Mouse (Mus musculus) spleen, adult 2 months (tissue): ENCODE measurements around the gene Casp8. TPM values are rescaled to one million over a fixed set of nuclear protein-coding genes. Genes with fewer than 3 reads are reported as not detected.

ENCODE experiments used
- DNase-seq, 2 experiments: peaks; one replicate each; pipeline versions ENCODE4 v3.0.0 to v3.0.0-alpha.2; 2012 to 2021; ENCODE audit warnings: low spot score in 2 of 2, low read depth in 1 of 2
- H3K27ac ChIP-seq: fragments of 200-500 bp; 2 replicates; pipeline ENCODE4 v1.5.1; 2012; ENCODE audit warnings: low read length, inconsistent platforms; ENCODE audit not compliant: insufficient read depth
- H3K27me3 ChIP-seq: fragments of 200-500 bp; 2 replicates; pipeline ENCODE4 v1.6.1; 2012; ENCODE audit warnings: mild to moderate bottlenecking, moderate library complexity, low read length, inconsistent platforms; ENCODE audit not compliant: control insufficient read depth, insufficient read depth
- H3K36me3 ChIP-seq: fragments of 200-500 bp; 2 replicates; pipeline ENCODE4 v1.6.1; 2012; ENCODE audit warnings: mild to moderate bottlenecking, low read length, inconsistent platforms; ENCODE audit not compliant: control insufficient read depth, insufficient read depth
- H3K4me1 ChIP-seq: fragments of 200-500 bp; 2 replicates; pipeline ENCODE4 v1.6.1; 2011; ENCODE audit warnings: inconsistent platforms; ENCODE audit not compliant: control insufficient read depth, insufficient read depth, insufficient read length
- H3K4me3 ChIP-seq: fragments of 200-500 bp; 2 replicates; pipeline ENCODE4 v1.5.1; 2011; ENCODE audit warnings: mild to moderate bottlenecking, inconsistent platforms; ENCODE audit not compliant: insufficient read depth, insufficient read length; ENCODE audit errors: extremely low read depth
- CTCF ChIP-seq: fragments of 200-500 bp; IDR thresholded peaks from 2 replicates; pipeline ENCODE4 v1.5.1; 2011; ENCODE audit warnings: mild to moderate bottlenecking, inconsistent platforms; ENCODE audit not compliant: insufficient read depth, insufficient read length, insufficient replicate concordance; ENCODE audit errors: extremely low read depth
- POLR2A ChIP-seq: fragments of 200-500 bp; IDR thresholded peaks from 2 replicates; pipeline ENCODE4 v1.6.1; 2011; ENCODE audit warnings: low read depth, low read length, inconsistent platforms
- WGBS: fragments of 180-500 bp; shearing (Covaris S2); methylation state at CpG from one replicate; pipeline ENCODE4 v1.1.7; 2018; 5-methylcytosine and 5-hydroxymethylcytosine counted together
- polyA plus RNA-seq: library from polyadenylated mRNA; depleted of rRNA; stranded (reverse); fragments of >200 nt; gene quantifications from 2 replicates; pipeline ENCODE4 v1.2.3, GENCODE M21; 2012

Gene Casp8
- polyA plus RNA-seq, 1 experiment, result 6.3 TPM

DNA sequence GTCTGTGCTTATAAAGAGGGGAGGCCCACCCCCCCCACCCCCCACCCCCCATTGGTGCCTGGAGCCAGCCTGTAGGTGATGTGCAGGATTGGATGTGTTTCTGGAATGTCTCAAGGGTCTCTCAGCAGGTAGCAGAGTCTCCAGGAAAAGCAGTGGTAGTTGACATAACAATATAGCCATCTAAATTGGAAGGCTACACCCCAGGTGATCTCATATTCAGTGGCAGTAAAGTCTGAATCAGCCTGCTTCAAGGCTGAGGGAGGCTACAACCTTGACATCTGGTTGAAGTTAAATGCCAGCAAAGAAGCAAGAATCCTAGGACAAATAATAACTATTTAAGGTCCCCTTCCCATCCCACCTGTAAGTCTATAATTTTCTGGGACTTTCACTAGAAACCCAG is 26.0 kb upstream of the Casp8 start:
- Histone ChIP-seq H3K27me3 (no peaks in the 10 kb centered on the region), H3K4me1 (peaks cover 10% of the 10 kb centered on the region), H3K4me3 (no peak overlapping the region), H3K36me3 (no peaks in the 10 kb centered on the region), H3K27ac (no peak overlapping the region)
- no peak for TF ChIP-seq CTCF
- TF ChIP-seq POLR2A, result no peak
- DNase-seq, result no peak

DNA sequence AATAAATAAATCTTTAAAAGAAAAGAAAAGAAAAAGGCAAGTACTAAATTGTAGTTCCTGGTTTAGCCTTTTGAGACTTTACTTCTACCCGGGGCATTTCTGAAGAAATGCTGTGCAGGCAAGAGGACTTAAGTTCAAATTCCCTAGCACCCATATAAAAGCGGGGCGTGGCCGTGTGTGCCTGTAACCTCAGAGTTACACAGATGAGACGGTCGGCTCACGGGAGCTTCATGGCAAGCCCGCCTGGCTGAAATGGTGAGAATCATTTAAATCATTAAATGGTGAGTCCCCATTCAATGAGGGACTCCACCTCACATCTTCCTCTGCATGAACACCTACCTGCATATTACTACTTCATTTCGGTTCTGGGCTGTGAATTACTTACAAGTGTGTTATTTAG is 25.5 kb upstream of the Casp8 start:
- 50% methylated on average over 9 of the region's 9 CpGs for whole genome bisulfite sequencing
- no peaks in the 10 kb centered on the region for H3K27me3 ChIP-seq
- TF ChIP-seq POLR2A, result no peak
- TF ChIP-seq CTCF, result no peak
- H3K4me1 ChIP-seq, result peaks cover 14% of the 10 kb centered on the region
- DNase-seq, result no peak
- no peak overlapping the region for H3K27ac ChIP-seq
- H3K4me3 ChIP-seq, result no peak overlapping the region
- no peaks in the 10 kb centered on the region for H3K36me3 ChIP-seq

DNA sequence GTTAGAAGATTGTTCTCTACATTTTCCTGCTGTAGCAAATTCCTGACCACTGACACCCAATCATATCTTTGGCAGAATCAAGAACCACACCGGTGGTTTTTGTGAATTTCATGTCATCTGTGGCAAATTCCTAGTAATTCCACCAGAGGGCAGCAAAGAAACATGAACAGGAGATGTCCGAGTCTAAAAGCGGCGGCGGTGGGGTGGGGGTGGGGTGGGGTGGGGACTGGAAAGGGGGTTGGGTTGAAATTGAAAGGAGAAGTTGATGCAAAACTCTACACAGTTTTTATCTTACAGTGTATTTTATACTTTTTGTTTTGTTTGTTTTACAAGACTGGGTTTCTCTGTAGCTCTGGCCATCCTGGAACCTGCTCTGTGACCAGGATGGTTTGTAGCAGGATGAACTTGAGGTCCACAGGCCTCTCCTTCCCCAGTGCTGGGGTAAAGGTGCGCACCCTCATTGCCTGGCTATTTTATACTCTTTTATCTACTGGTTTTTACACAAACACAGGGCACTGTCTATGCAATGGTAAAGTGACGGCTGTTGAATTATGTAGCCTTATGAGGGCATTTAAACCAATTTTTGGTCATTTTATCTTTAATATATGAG is 25.0 kb upstream of the Casp8 start:
- H3K4me1 ChIP-seq, result peaks cover 16% of the 10 kb centered on the region

DNA sequence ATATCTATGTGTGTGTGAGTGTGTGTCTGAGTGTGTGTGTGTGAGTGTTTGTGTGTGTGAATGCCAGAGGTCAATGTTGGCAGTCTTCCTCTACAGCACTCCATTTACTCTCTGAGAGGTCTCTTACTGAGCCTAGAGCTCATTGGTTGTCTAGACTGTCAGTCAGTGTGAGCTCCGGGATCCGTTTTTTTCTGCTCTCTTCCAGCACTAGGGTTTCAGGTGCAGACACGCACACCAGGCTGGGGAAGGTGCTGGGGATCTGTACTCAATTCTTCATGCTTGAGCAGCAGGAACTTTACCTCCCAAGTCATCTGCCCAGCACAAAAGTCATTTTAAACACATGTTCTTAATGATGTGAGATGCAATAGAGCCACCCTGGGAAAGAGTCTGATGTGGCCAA is 23.1 kb upstream of the Casp8 start:
- no peak for TF ChIP-seq CTCF
- no peak for TF ChIP-seq POLR2A
- Histone ChIP-seq H3K4me1 (peaks cover 16% of the 10 kb centered on the region), H3K27ac (no peak overlapping the region), H3K4me3 (no peak overlapping the region), H3K36me3 (no peaks in the 10 kb centered on the region), H3K27me3 (no peaks in the 10 kb centered on the region)
- no peak for DNase-seq
- WGBS, result 98% methylated on average over 3 of the region's 3 CpGs

More for the DNA sequence above, 25.0 kb upstream of the Casp8 start:
- Histone ChIP-seq H3K27ac (peak overlapping the region; percentile 81), H3K4me3 (no peak overlapping the region), H3K27me3 (no peaks in the 10 kb centered on the region), H3K36me3 (no peaks in the 10 kb centered on the region)
- DNase-seq, result peak; percentile 43 to 53
- WGBS, result 25% methylated on average over 7 of the region's 7 CpGs
- TF ChIP-seq CTCF (peak; percentile 39; the same call in 1 of the 2 replicates), POLR2A (no peak)

DNA sequence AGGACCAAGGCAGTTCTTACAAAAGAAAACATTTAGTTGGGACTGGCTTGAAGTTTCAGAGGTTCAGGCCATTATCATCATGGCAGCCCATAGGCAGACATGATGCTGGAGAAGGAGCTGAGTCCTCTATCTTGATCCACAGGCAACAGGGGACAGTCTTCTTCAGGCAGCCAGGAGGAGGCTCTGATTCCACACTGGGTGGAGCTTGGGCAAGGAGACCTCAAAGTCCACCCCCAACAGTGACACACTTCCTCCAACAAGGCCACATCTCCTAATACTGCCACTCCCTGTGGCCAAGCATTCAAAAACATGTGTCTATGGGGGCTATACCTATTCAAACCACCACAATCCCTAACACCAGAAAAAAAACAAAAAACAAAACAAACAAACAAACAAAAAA is 21.9 kb upstream of the Casp8 start:
- TF ChIP-seq POLR2A (no peak), CTCF (no peak)
- H3K27ac ChIP-seq, result peak overlapping the region; percentile 63

DNA sequence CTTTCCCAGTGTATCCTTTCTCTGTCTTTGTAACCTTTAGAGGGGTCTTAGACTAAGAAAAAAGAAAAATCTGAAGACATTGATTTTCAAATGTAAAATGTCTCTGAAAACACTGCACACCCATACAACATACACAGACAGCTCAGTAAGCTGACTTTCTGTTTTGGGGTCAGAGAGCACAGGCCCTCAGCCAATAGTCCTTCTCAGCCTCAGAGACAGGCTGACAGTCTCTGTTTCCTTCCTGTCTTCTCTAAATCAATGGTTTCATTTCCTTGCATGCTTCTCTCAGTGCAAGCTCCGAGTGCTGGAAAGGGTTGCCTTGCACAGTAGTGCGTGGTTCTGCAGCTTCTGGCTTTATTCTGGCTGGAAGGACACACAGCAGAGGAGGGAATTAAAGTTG is 21.3 kb upstream of the Casp8 start:
- Histone ChIP-seq H3K4me1 (peaks cover 16% of the 10 kb centered on the region), H3K27ac (peak overlapping the region; percentile 75; the same call in 1 of the 2 replicates), H3K27me3 (no peaks in the 10 kb centered on the region), H3K4me3 (no peak overlapping the region), H3K36me3 (no peaks in the 10 kb centered on the region)
- DNase-seq, result peak; percentile 29 to 30
- TF ChIP-seq POLR2A (no peak), CTCF (no peak)
- 8% methylated on average over 2 of the region's 2 CpGs for WGBS

More for the DNA sequence above, 21.9 kb upstream of the Casp8 start:
- DNase-seq, result no peak
- Histone ChIP-seq H3K4me1 (peaks cover 16% of the 10 kb centered on the region), H3K36me3 (no peaks in the 10 kb centered on the region), H3K4me3 (no peak overlapping the region), H3K27me3 (no peaks in the 10 kb centered on the region)

DNA sequence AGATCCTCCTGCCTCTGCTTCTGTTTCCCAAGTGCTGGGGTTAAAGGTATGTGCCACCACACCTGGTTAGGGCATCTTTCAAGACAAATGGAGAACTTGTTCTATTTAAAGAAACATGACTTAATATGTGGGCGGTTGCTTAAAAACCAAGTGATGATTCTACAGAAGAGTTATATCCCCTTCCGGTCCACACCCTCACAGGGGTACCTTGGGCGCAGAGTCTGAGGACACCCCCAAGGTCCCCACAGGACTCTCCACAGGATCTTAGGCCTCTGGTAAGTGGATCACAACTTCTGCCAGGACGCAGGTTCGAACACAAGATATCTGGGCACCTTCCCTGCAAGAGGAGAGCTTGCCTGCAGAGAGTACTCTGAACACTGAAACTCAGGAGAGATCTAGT is 19.8 kb upstream of the Casp8 start:
- TF ChIP-seq POLR2A, result no peak
- no peak for TF ChIP-seq CTCF
- Histone ChIP-seq H3K36me3 (no peaks in the 10 kb centered on the region), H3K4me3 (no peak overlapping the region), H3K27ac (no peak overlapping the region), H3K4me1 (peaks cover 15% of the 10 kb centered on the region), H3K27me3 (no peaks in the 10 kb centered on the region)
- WGBS, result 81% methylated on average over 5 of the region's 5 CpGs
- no peak for DNase-seq
